Mouse (Mus musculus) neural tube, embryonic 14.5 days (tissue): ENCODE measurements around the gene Vps25. TPM values are rescaled to one million over a fixed set of nuclear protein-coding genes. Genes with fewer than 3 reads are reported as not detected.

Experiments
- ATAC-seq: fragments of 200-750 bp; cut with Nextera tagmentation; 2 replicates; pipeline ENCODE4 v1.8.0; 2017; ENCODE audit warnings: low read depth, mild to moderate bottlenecking, moderate TSS enrichment, moderate library complexity
- H3K27ac ChIP-seq: fragments of 300-500 bp; sonication (generic); 2 replicates; pipeline ENCODE4 v1.5.1; 2014; ENCODE audit warnings: low read depth, mild to moderate bottlenecking, control low read depth, low read length, moderate library complexity, mixed read lengths
- H3K27me3 ChIP-seq: fragments of 300-500 bp; sonication (generic); 2 replicates; pipeline ENCODE4 v1.6.1; 2014; ENCODE audit warnings: low read length; ENCODE audit not compliant: control insufficient read depth, insufficient read depth
- H3K36me3 ChIP-seq: fragments of 300-500 bp; sonication (generic); 2 replicates; pipeline ENCODE4 v1.6.1; 2014; ENCODE audit warnings: low read length, mixed read lengths; ENCODE audit not compliant: control insufficient read depth, insufficient read depth
- H3K4me1 ChIP-seq: fragments of 300-500 bp; sonication (generic); 2 replicates; pipeline ENCODE4 v1.6.1; 2014; ENCODE audit warnings: low read length; ENCODE audit not compliant: control insufficient read depth, insufficient read depth
- H3K4me2 ChIP-seq: fragments of 300-500 bp; sonication (generic); 2 replicates; pipeline ENCODE4 v1.6.1; 2014; ENCODE audit warnings: mild to moderate bottlenecking, low read depth, low read length, control low read depth
- H3K4me3 ChIP-seq: fragments of 300-500 bp; sonication (generic); 2 replicates; pipeline ENCODE4 v1.5.1; 2014; ENCODE audit warnings: low read depth, low read length, control low read depth, mixed read lengths
- H3K9ac ChIP-seq: fragments of 300-500 bp; sonication (generic); replicated peaks from 2 replicates; pipeline ENCODE4 v1.6.1; 2014; ENCODE audit warnings: low read depth, mild to moderate bottlenecking, control low read depth, low read length, mixed read lengths
- H3K9me3 ChIP-seq: fragments of 300-500 bp; sonication (generic); 2 replicates; pipeline ENCODE4 v1.6.1; 2016; ENCODE audit warnings: low read length; ENCODE audit not compliant: control insufficient read depth
- WGBS: fragments of 180-500 bp; shearing (Covaris S2); extraction: QIAGEN DNeasy Blood & Tissue Kit; methylation state at CpG from one replicate; pipeline ENCODE4 v1.1.7; 2014; 5-methylcytosine and 5-hydroxymethylcytosine counted together
- polyA plus RNA-seq: library from polyadenylated mRNA; unstranded; fragments of >200 nt; fragmentation: Nextera tagmentation; extraction: Ambion mirVana; gene quantifications from 2 replicates; pipeline ENCODE4 v1.2.1, GENCODE M21; 2014

The Vps25 gene
- polyA plus RNA-seq, 1 experiment from 2014 or later, result 134 TPM

GRCm38 (mm10) chr11:101251031-101251430, 2.5 kb upstream of the Vps25 start:
- H3K36me3 ChIP-seq, result no peaks in the 10 kb centered on the region
- no peak overlapping the region for H3K27ac ChIP-seq
- H3K9me3 ChIP-seq, result no peaks in the 10 kb centered on the region
- WGBS, result 82% methylated on average over 2 of the region's 2 CpGs
- H3K4me1 ChIP-seq, result peaks cover 10% of the 10 kb centered on the region
- no peak overlapping the region for H3K4me3 ChIP-seq
- H3K9ac ChIP-seq, result no peak overlapping the region
- H3K4me2 ChIP-seq, result no peak overlapping the region
- no peak for ATAC-seq
- peaks cover 7% of the 10 kb centered on the region; the same call in 1 of the 2 replicates for H3K27me3 ChIP-seq

DNA sequence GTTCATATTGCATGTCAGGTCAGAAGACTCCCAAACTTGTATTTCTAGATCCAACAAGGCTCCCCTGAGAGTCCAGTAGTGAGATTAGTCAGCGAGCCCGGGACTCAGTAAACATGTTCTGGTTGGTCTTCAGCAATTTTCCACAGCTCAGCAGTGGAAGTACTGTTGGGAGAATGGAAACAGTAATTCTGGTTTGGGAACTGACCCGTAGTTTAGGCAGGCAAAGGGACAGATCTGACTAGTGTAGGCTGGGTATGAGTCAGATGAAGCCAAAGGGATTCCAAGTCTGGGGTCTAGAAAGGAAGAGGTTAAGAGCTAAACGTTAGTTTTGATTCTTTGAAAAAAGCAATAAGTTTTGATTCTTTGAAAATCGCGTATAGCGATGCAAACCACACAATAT, 566 bp upstream of the Vps25 start:
- Histone ChIP-seq H3K4me3 (peak overlapping the region; percentile 83), H3K4me1 (peaks cover 10% of the 10 kb centered on the region), H3K27me3 (no peaks in the 10 kb centered on the region), H3K9ac (peak overlapping the region; percentile 89), H3K27ac (peak overlapping the region; percentile 88; the same call in 1 of the 2 replicates), H3K4me2 (peak overlapping the region; percentile 98), H3K36me3 (no peaks in the 10 kb centered on the region), H3K9me3 (no peaks in the 10 kb centered on the region)
- WGBS, result 18% methylated on average over 7 of the region's 7 CpGs
- no peak for ATAC-seq

- Histone ChIP-seq H3K4me2 (no peak overlapping the region), H3K9me3 (no peaks in the 10 kb centered on the region), H3K27ac (no peak overlapping the region), H3K36me3 (no peaks in the 10 kb centered on the region), H3K4me1 (peaks cover 21% of the 10 kb centered on the region), H3K4me3 (no peak overlapping the region), H3K27me3 (no peaks in the 10 kb centered on the region), H3K9ac (no peak overlapping the region)
- no peak for ATAC-seq
- 92% methylated on average over 13 of the region's 13 CpGs for WGBS
Measured at GRCm38 (mm10) chr11:101255826-101256775, 2.6 kb downstream of the Vps25 start.

GRCm38 (mm10) chr11:101259261-101259712, 5.8 kb downstream of the Vps25 start:
- Histone ChIP-seq H3K4me1 (peaks cover 13% of the 10 kb centered on the region; the same call in 1 of the 2 replicates), H3K36me3 (no peaks in the 10 kb centered on the region), H3K27ac (no peak overlapping the region), H3K27me3 (peaks cover 17% of the 10 kb centered on the region), H3K9me3 (no peaks in the 10 kb centered on the region), H3K4me2 (peak overlapping the region; percentile 83; the same call in 1 of the 2 replicates), H3K9ac (no peak overlapping the region), H3K4me3 (no peak overlapping the region)
- peak; percentile 16; the same call in 1 of the 2 replicates for ATAC-seq
- 26% methylated on average over 6 of the region's 6 CpGs for WGBS

- Histone ChIP-seq H3K4me3 (peak within 1 kb of the TSS; percentile 38), H3K27ac (no peak within 1 kb of the TSS), H3K4me2 (peak within 1 kb of the TSS; percentile 83), H3K9ac (peak within 1 kb of the TSS; percentile 66), H3K36me3 (no peaks in the 10 kb centered on the region), H3K27me3 (peaks cover 19% of the 10 kb centered on the region), H3K9me3 (no peaks in the 10 kb centered on the region), H3K4me1 (peaks cover 13% of the 10 kb centered on the region; the same call in 1 of the 2 replicates)
- under 1% methylated on average over 35 of the region's 43 CpGs for WGBS
- ATAC-seq, result peak; percentile 68
Measured at GRCm38 (mm10) chr11:101259948-101260825, 6.7 kb downstream of the Vps25 start, which contains the start of gene Wnk4. Gene Wnk4, plus strand, starts transcription at chr11:101260567.

- peak overlapping the region; percentile 38 for H3K4me3 ChIP-seq
- H3K4me1 ChIP-seq, result peaks cover 14% of the 10 kb centered on the region; the same call in 1 of the 2 replicates
- peak overlapping the region; percentile 83 for H3K4me2 ChIP-seq
- ATAC-seq, result peak; percentile 39; the same call in 1 of the 2 replicates
- WGBS, result under 1% methylated on average over 30 of the region's 30 CpGs
- H3K36me3 ChIP-seq, result no peaks in the 10 kb centered on the region
- H3K27me3 ChIP-seq, result peaks cover 19% of the 10 kb centered on the region
- no peak overlapping the region for H3K27ac ChIP-seq
- H3K9ac ChIP-seq, result peak overlapping the region; percentile 66
- H3K9me3 ChIP-seq, result no peaks in the 10 kb centered on the region
Measured at GRCm38 (mm10) chr11:101260826-101261380, 7.4 kb downstream of the Vps25 start.

GRCm38 (mm10) chr11:101262272-101262967, 8.9 kb downstream of the Vps25 start:
- H3K27ac ChIP-seq, result no peak overlapping the region; the same call in 1 of the 2 replicates
- H3K4me3 ChIP-seq, result peak overlapping the region; percentile 10; the same call in 1 of the 2 replicates
- 1% methylated on average over 24 of the region's 24 CpGs for WGBS
- H3K4me2 ChIP-seq, result peak overlapping the region; percentile 15; the same call in 1 of the 2 replicates
- H3K27me3 ChIP-seq, result peaks cover 19% of the 10 kb centered on the region
- peaks cover 14% of the 10 kb centered on the region; the same call in 1 of the 2 replicates for H3K4me1 ChIP-seq
- no peaks in the 10 kb centered on the region for H3K36me3 ChIP-seq
- no peak overlapping the region for H3K9ac ChIP-seq
- H3K9me3 ChIP-seq, result no peaks in the 10 kb centered on the region
- no peak for ATAC-seq
